Mouse (Mus musculus) urinary bladder, postnatal 25 days (tissue): Measurements from ENCODE around the gene Kitl.

ENCODE experiments used
- DNase-seq: peaks from one replicate; pipeline ENCODE4 v3.0.0; 2022; ENCODE audit warnings: low spot score

Gene Kitl

GRCm38 (mm10) chr10:100030385-100030784, 15.0 kb downstream of the Kitl start:
- DNase-seq = no peak

GRCm38 (mm10) chr10:100030980-100031516, 15.6 kb downstream of the Kitl start:
- no peak for DNase-seq

GRCm38 (mm10) chr10:100031631-100032030, 16.2 kb downstream of the Kitl start:
- no peak for DNase-seq

GRCm38 (mm10) chr10:100032566-100032965, 17.1 kb downstream of the Kitl start:
- no peak for DNase-seq

- DNase-seq = no peak
Observed at GRCm38 (mm10) chr10:100036021-100036420, 20.6 kb downstream of the Kitl start.

GRCm38 (mm10) chr10:100038342-100038898, 23.0 kb downstream of the Kitl start:
- no peak for DNase-seq

- no peak for DNase-seq
Observed at GRCm38 (mm10) chr10:100038994-100039393, 23.6 kb downstream of the Kitl start.

- no peak for DNase-seq
Observed at GRCm38 (mm10) chr10:100043748-100044147, 28.3 kb downstream of the Kitl start.

GRCm38 (mm10) chr10:100044153-100044552, 28.7 kb downstream of the Kitl start:
- DNase-seq = no peak

- no peak for DNase-seq
Observed at GRCm38 (mm10) chr10:100051146-100051783, 35.8 kb downstream of the Kitl start.

GRCm38 (mm10) chr10:100052404-100052803, 37.0 kb downstream of the Kitl start:
- DNase-seq = no peak

- no peak for DNase-seq
Observed at GRCm38 (mm10) chr10:100052911-100053310, 37.5 kb downstream of the Kitl start.

GRCm38 (mm10) chr10:100054006-100054405, 38.6 kb downstream of the Kitl start:
- DNase-seq = no peak

- no peak for DNase-seq
Observed at GRCm38 (mm10) chr10:100055082-100055481, 39.7 kb downstream of the Kitl start.

GRCm38 (mm10) chr10:100057106-100057623, 41.7 kb downstream of the Kitl start:
- no peak for DNase-seq

- DNase-seq = no peak
Observed at GRCm38 (mm10) chr10:100059356-100059755, 43.9 kb downstream of the Kitl start.

GRCm38 (mm10) chr10:100065529-100066301, 50.3 kb downstream of the Kitl start:
- DNase-seq = no peak

- no peak for DNase-seq
Observed at GRCm38 (mm10) chr10:100066374-100066773, 50.9 kb downstream of the Kitl start.

- DNase-seq = no peak
Observed at GRCm38 (mm10) chr10:100072641-100073040, 57.2 kb downstream of the Kitl start.

- no peak for DNase-seq
Observed at GRCm38 (mm10) chr10:100073092-100073491, 57.7 kb downstream of the Kitl start.

GRCm38 (mm10) chr10:100101115-100101514, 85.7 kb downstream of the Kitl start:
- DNase-seq = no peak

GRCm38 (mm10) chr10:100111209-100111608, 95.8 kb downstream of the Kitl start:
- no peak for DNase-seq

GRCm38 (mm10) chr10:100115570-100115969, 100.1 kb downstream of the Kitl start:
- no peak for DNase-seq
